Mouse (Mus musculus) kidney, adult 2 months (tissue): ENCODE results near the gene Vwc2l. TPM values are rescaled to one million over a fixed set of nuclear protein-coding genes. Genes with fewer than 3 reads are reported as not detected.

Source experiments
- DNase-seq: peaks from one replicate; pipeline ENCODE4 v3.0.0; 2021
- H3K27ac ChIP-seq: fragments of 200-500 bp; 2 replicates; pipeline ENCODE4 v1.5.1; 2012; ENCODE audit warnings: low read depth, low read length, control low read depth, inconsistent platforms; ENCODE audit not compliant: insufficient read depth
- H3K27me3 ChIP-seq: fragments of 200-500 bp; replicated peaks from 2 replicates; pipeline ENCODE4 v1.6.1; 2012; ENCODE audit warnings: mild to moderate bottlenecking, moderate library complexity, low read length, inconsistent platforms; ENCODE audit not compliant: control insufficient read depth, insufficient read depth
- H3K36me3 ChIP-seq: fragments of 200-500 bp; 2 replicates; pipeline ENCODE4 v1.6.1; 2012; ENCODE audit warnings: mild to moderate bottlenecking, moderate library complexity, low read length, inconsistent platforms; ENCODE audit not compliant: control insufficient read depth, insufficient read depth
- H3K4me1 ChIP-seq: fragments of 200-500 bp; 2 replicates; pipeline ENCODE4 v1.6.1; 2011; ENCODE audit warnings: low read length; ENCODE audit not compliant: control insufficient read depth, insufficient read depth
- H3K4me3 ChIP-seq: fragments of 200-500 bp; 2 replicates; pipeline ENCODE4 v1.5.1; 2011; ENCODE audit warnings: mild to moderate bottlenecking, low read depth, low read length, control low read depth; ENCODE audit not compliant: insufficient read depth
- CTCF ChIP-seq: fragments of 200-500 bp; conservative IDR thresholded peaks from 2 replicates; pipeline ENCODE4 v1.5.1; 2011; ENCODE audit warnings: low read depth, mild to moderate bottlenecking, control low read depth, low read length, moderate library complexity, mixed read lengths; ENCODE audit not compliant: insufficient read depth, insufficient read length
- POLR2A ChIP-seq: fragments of 200-500 bp; IDR thresholded peaks from one replicate; pipeline ENCODE4 v1.6.1; 2011; ENCODE audit warnings: low read depth, low read length, control low read depth
- WGBS: fragments of 180-500 bp; shearing (Covaris S2); methylation state at CpG from one replicate; pipeline ENCODE4 v1.1.7; 2018; 5-methylcytosine and 5-hydroxymethylcytosine counted together
- polyA plus RNA-seq: library from polyadenylated mRNA; depleted of rRNA; stranded (reverse); fragments of >200 nt; gene quantifications from 2 replicates; pipeline ENCODE4 v1.2.3, GENCODE M21; 2012

Vwc2l gene
- polyA plus RNA-seq, 1 experiment, result 0.03 TPM

- no peaks in the 10 kb centered on the region for H3K4me1 ChIP-seq
- H3K27ac ChIP-seq, result no peak overlapping the region
- 71% methylated on average over 5 of the region's 5 CpGs for WGBS
- no peak for TF ChIP-seq CTCF
- no peak for TF ChIP-seq POLR2A
- no peak for DNase-seq
- no peaks in the 10 kb centered on the region for H3K36me3 ChIP-seq
- no peak overlapping the region for H3K4me3 ChIP-seq
- H3K27me3 ChIP-seq, result no peaks in the 10 kb centered on the region
These were observed 130.4 kb downstream of the Vwc2l start for GRCm38 (mm10) chr1:70855912-70856311.

- no peak for DNase-seq
- WGBS, result 55% methylated on average over 2 of the region's 2 CpGs
- Histone ChIP-seq H3K27me3 (no peaks in the 10 kb centered on the region), H3K27ac (no peak overlapping the region), H3K36me3 (no peaks in the 10 kb centered on the region), H3K4me1 (no peaks in the 10 kb centered on the region), H3K4me3 (no peak overlapping the region)
- TF ChIP-seq CTCF (no peak), POLR2A (no peak)
These were observed 136.2 kb downstream of the Vwc2l start for GRCm38 (mm10) chr1:70861672-70862071.

- 53% methylated on average over 5 of the region's 5 CpGs for WGBS
These were observed 140.6 kb downstream of the Vwc2l start for GRCm38 (mm10) chr1:70866137-70866536.

GRCm38 (mm10) chr1:70880496-70880895 is 155.0 kb downstream of the Vwc2l start:
- no peak overlapping the region for H3K4me3 ChIP-seq
- no peak for DNase-seq
- 83% methylated on average over 2 of the region's 2 CpGs for WGBS
- no peaks in the 10 kb centered on the region for H3K4me1 ChIP-seq
- H3K27me3 ChIP-seq, result no peaks in the 10 kb centered on the region
- no peak for TF ChIP-seq POLR2A
- TF ChIP-seq CTCF, result no peak
- no peak overlapping the region for H3K27ac ChIP-seq
- no peaks in the 10 kb centered on the region for H3K36me3 ChIP-seq

More at GRCm38 (mm10) chr1:70866137-70866536, 140.6 kb downstream of the Vwc2l start:
- no peak overlapping the region for H3K4me3 ChIP-seq
- H3K27me3 ChIP-seq, result no peaks in the 10 kb centered on the region
- H3K36me3 ChIP-seq, result no peaks in the 10 kb centered on the region
- H3K27ac ChIP-seq, result no peak overlapping the region
- no peak for DNase-seq
- H3K4me1 ChIP-seq, result no peaks in the 10 kb centered on the region
- no peak for TF ChIP-seq POLR2A

- Histone ChIP-seq H3K4me1 (no peaks in the 10 kb centered on the region), H3K27me3 (no peaks in the 10 kb centered on the region), H3K36me3 (no peaks in the 10 kb centered on the region), H3K4me3 (no peak overlapping the region), H3K27ac (no peak overlapping the region)
- DNase-seq, result no peak
- WGBS, result 72% methylated on average over 3 of the region's 3 CpGs
- TF ChIP-seq POLR2A (no peak), CTCF (no peak)
These were observed 155.8 kb downstream of the Vwc2l start for GRCm38 (mm10) chr1:70881269-70881668.

GRCm38 (mm10) chr1:70884156-70884555 is 158.6 kb downstream of the Vwc2l start:
- Histone ChIP-seq H3K27ac (no peak overlapping the region), H3K4me1 (no peaks in the 10 kb centered on the region), H3K4me3 (no peak overlapping the region), H3K36me3 (no peaks in the 10 kb centered on the region), H3K27me3 (no peaks in the 10 kb centered on the region)
- TF ChIP-seq POLR2A, result no peak
- no peak for TF ChIP-seq CTCF
- no peak for DNase-seq
- WGBS, result 90% methylated on average over 4 of the region's 4 CpGs

- no peaks in the 10 kb centered on the region for H3K36me3 ChIP-seq
- WGBS, result 66% methylated on average over 3 of the region's 3 CpGs
- no peak overlapping the region for H3K27ac ChIP-seq
- H3K4me3 ChIP-seq, result no peak overlapping the region
- H3K27me3 ChIP-seq, result no peaks in the 10 kb centered on the region
- no peaks in the 10 kb centered on the region for H3K4me1 ChIP-seq
- TF ChIP-seq CTCF, result no peak
- no peak for TF ChIP-seq POLR2A
- DNase-seq, result no peak
These were observed 176.8 kb downstream of the Vwc2l start for GRCm38 (mm10) chr1:70902311-70902710.

- no peak for DNase-seq
- Histone ChIP-seq H3K36me3 (no peaks in the 10 kb centered on the region), H3K4me3 (no peak overlapping the region), H3K27ac (no peak overlapping the region), H3K4me1 (no peaks in the 10 kb centered on the region), H3K27me3 (no peaks in the 10 kb centered on the region)
- TF ChIP-seq CTCF (no peak), POLR2A (no peak)
- 94% methylated on average over 2 of the region's 2 CpGs for WGBS
These were observed 181.9 kb downstream of the Vwc2l start for GRCm38 (mm10) chr1:70907366-70907765.
